Mouse (Mus musculus): ENCODE data around the gene Lamp2.
"Not testable (repeated sequence)": the region's sequence is repeated elsewhere in the genome, so short reads cannot be mapped to it uniquely, and the experiment has no call there.

The Lamp2 gene

DNA sequence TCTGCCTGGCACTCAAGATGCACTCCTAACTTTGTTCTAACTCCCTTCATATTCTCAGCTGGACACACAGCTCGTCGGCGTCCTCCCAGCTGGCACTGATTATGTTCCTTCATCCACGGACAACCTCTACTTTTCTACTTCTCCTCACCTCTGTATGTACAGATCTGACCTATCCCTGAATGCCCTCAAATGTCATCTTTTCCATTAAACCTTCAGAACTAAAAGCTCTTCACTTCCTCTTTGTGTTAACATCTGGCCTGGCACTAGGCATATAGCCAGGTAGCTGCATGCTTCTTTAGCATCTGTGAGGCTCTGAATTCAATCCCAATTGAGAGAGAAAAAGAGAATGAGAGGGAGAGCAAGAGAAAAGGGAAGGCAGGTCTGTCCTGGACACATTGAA is 26.8 kb downstream of the Lamp2 start:
- in situ Hi-C loops (cut with MboI), result loop anchor here (25.0 kb wide), 1 partner anchor 242 kb away; the partner anchor contains the start of gene Zbtb33

DNA sequence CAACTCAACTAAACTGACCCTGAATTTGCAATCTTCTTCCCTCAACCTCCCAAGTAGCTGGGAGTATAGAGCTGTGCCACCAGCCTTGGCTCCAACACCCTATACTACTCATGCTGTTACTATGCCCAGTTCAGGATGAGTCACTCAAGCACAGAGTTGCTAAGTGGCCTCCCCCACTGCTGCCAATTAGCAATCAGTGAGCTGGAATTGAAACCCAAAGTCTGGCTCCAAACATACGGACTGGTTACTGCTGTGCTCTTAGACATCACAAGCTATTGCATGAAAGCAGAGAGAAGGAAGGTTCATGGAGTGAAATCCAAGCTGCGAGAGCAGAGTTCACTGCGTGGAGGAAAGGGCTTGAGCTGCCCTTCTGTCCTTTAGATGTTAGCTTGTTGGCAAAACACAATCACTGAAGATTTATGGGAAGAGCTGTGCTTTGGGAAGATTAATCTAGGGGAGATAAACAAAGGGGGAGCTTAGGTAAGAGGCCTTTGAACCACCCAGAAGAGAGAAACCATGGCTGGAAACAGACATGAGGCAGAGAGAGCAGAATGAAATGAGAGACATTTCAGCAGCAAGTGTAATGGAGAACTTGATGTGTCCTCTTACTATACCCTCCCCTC is 27.3 kb downstream of the Lamp2 start:
- in situ Hi-C loops (cut with MboI), result loop anchor here (25.0 kb wide), 1 partner anchor 242 kb away; the partner anchor contains the start of gene Zbtb33

DNA sequence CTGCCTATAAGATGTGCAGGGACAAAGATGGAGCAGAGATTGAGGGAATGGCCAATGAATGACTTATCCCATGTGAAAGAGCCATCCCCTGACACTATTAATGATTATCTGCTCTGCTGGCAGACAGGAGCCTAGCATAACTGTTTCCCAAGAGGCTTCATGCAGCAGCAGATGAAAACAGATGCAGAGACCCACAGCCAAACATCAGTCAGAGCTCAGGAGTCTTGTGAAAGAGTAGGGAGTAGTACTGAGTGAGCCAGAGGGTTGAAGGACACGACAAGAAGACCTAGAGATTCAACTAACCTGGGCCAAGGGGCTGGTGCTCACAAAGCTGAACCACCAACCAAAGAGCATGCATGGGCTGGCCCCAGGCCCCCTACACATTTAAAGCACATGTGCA is 30.2 kb downstream of the Lamp2 start:
- in situ Hi-C loops (cut with MboI), result loop anchor here (25.0 kb wide), 1 partner anchor 239 kb away; the partner anchor contains the start of gene Zbtb33

DNA sequence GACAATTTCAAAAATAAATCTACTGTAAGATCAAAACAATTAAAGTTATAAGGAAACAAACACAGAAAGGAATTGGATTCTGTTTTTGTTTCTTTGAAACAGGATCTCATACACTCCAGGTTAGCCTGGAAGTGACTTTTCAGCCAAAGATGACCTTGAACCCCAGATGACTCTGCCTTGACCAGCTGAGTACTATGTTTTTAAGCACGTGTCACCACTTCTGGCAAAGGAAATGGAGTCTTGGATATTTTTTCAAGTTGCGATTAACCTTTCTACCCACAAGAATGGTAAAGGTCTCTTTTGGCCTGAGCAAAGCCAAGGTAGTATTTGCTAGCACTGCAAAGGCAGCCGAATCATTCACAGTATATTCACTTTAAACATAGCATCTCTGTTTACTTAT is 33.2 kb downstream of the Lamp2 start:
- in situ Hi-C loops (cut with MboI), result no loop called here

DNA sequence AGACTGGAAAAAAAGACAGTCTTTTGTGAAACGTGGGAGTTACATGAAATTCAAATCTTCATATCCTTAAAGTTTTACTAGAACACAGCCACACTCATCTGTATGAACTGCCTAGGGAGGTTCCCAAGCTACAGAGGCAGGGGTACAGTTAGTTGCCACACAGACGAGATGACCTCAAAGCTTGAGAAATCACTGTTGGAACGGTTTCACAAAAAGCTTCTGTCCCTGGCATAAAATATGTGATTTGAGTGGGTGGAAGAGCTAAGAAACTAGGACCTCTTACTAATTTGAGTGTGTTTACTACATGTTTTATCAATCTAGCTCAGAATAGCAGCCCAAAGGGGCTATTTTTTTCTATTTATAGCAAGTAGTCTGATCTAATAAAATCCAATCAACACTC is 33.9 kb downstream of the Lamp2 start:
- in situ Hi-C loops (cut with MboI), result no loop called here

DNA sequence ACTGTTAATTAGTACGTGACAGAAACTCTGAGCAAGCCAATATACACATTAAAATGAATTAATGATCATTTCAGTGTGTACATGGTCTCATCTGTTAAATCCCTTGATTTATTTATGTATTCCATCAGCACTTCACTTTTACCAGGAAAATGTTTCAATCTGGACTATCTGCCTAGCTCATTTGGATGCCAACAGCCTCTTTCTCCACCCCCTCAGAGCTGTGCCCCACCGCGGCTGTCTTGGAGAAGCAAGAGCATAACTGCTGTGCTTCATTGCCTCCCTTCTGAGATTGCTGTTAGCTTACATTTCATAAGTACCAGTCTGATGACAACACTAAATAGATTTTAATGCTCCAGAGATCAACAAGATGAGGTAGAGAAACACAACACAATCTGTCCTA is 52.4 kb downstream of the Lamp2 start:
- in situ Hi-C loops (cut with MboI), result no loop called here

DNA sequence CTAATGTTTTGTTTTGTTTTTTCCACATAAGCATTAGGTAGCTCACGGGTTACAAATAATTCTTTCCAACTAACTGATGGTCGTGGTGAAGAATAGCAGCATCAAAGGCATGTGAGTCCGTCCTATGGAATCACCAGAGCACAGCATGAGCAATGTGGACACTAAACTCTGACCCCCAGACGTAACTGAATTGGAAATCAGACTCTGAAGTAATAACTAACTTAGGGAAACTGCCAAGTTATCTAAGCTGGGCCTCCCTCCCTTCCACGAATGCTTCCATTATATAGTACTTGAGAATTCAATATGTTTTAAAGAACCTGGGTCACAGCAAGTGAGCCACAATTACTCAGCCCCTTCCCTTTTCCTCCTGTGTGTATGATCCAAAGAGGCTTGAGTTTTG is 53.3 kb downstream of the Lamp2 start:
- in situ Hi-C loops (cut with MboI), result no loop called here

DNA sequence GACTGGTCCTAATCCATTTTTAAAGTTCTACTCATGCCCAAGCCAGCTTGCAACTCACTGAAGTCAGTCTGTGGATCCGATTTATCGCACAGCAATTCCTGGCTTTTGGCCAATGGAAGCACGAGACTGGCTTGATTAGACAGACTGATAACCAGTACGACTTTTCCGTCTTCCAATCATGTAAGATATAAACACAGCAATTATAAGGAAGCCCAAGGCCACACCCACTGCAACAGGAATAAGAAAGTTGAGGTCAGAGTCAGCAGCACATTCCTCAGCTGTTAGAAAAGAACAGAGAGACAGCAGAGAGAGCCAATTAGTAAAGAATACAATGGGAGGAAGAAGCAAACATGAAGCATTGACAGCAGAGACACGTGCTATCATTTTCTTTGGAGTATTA is 54.2 kb downstream of the Lamp2 start:
- in situ Hi-C loops (cut with MboI), result no loop called here

DNA sequence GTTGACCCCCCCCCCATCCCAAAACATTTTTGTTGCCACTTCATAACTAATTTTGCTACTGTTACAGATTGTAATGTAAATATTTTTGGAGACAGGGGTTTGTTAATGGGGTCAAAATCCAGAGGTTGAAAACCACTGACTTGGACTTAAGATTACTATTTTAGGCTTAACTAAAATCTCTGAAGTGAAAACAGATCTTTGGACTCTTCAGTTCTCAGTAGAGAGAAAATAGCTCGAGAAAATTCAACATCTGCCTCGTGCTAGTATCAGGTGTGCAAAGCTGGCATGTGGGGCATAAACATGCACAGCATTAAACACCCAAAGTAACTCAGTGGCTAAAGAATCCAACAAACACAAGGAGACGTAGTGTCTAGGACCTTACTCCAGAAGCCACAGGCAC is 55.6 kb downstream of the Lamp2 start:
- in situ Hi-C loops (cut with MboI), result no loop called here

DNA sequence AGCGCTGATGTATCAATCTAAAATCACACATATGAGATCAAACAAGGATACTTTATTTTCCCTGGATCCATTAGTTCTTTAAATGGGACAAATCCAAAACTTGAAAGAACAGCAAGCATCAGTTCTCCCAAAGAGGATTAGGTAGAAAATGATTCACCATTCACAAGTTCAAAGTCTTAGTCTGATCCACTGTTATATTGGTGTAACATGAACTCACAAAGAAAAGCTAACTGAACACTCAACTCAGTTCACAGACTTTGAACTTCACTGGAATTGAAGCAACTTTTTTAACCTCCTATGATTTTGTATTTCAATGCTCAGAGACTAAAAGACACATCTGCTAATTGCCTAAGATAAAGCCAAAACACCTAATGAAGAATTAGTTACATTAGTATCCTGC is 56.6 kb downstream of the Lamp2 start:
- in situ Hi-C loops (cut with MboI), result no loop called here

DNA sequence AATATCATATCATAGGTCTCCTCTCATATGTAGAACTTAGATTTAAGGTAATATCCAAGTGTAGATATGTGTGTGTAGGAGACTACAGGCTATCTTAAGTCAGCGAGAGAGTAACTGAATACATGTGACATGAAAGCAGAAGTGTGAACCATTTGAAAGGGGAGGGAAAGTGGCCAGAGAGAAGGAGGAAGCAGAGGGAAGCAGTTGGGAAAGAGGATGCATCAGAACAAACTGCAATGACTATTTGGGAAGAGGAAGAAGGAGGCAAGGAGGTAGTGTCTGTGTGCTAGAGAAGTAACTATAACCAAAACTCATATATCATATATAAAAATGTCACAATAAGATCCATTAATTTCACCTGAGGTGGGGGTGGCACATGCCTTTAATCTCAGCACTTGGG is 83.1 kb downstream of the Lamp2 start:
- in situ Hi-C loops (cut with MboI), result not testable (repeated sequence)

DNA sequence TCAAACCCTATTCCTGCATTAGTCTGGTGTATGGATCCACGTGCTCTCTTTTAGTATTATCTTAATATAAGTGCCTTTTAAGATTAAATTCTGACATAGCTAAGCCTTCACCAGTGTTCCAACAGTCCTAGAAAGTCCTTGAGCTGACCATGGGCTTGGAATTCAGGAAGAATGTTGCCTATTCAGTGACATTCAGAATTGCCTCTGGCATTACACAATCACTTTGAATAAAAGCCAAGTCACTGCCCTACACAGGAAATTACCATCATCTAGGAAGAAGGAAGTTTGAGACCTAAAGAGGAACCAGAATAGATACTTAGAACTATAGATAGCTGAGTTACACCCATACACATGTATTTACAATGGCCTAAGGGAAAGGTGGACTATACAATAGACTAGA is 91.6 kb downstream of the Lamp2 start:
- in situ Hi-C loops (cut with MboI), result not testable (repeated sequence)

DNA sequence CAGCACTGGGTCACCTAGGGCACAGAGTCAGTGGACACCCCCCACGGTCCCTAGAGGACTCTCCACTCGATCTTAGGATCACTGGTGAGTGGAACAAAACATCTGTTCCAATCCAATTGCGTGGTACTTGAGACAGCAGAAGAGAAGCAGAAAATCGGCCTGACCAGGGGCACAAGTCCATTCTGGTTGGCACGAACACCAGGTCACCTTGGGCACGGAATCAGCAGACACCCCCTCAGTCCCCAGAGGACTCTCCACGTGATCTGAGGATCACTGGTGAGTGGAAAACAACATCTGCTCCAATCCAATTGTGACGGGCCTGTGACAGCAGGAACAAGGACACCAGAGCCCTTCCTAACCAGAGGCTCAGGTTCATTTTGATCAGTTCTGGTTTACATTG is 94.2 kb downstream of the Lamp2 start:
- in situ Hi-C loops (cut with MboI), result no loop called here

All from mature B cell (primary cell).